Mouse (Mus musculus): Measurements from ENCODE around the gene Chst8.

Gene Chst8

DNA sequence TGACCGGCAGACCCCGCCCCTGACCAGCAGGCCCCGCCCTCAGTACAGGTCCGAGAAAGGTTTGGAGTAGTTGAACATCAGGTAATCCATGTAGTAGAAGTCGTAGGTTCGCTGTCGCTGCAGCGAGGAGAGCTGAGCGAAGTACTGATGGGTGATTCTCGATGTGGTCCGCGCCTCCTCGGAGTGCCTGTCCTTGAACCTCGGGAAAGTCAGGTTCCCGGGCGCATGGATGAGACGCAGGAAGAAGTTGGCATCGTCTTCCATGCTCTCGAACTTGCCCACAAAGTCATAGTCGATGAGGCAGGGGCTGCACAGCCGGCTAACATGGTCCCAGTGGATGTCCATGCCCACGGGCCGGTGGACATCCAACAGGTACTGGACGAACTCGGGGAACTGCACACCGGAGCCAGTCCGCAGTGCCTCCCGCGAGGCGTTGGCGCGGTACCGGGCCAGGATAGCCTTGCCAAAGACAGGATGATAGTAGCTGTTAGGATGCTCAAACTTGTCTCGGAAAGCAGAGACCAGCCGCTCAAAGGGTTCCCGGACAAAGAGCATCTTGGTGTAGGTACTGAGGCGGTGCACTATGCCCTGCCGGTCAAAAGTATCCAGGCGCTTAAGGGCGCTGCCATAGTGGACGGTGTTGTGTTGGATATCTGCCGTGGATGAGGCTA is 137.3 kb downstream of the Chst8 start:
- in situ Hi-C loops (cut with MboI; ENCODE audit: low sequenced_read_pairs) = loop anchor here (10.0 kb wide), 1 partner anchor 50 kb away; no protein-coding TSS in a partner anchor

DNA sequence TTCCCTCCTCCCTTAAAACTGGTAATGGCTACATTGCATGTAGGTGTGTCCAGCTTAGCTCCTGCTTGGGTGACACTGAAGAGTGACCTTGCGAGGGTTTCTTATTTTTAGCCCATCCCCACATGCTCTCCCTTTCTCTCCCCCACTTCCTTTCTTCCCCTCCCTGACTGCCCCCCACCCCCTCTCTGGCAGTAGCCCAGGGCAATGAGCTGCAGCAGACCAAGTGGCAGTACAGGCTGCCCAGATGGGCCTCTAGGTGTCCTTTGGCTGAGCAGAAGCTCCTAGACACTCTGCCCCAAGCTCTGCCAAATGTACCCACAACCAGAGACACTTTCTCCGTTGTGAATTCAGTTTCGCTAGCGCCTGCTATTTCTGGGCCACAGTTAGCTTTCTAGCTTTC is 139.6 kb downstream of the Chst8 start:
- in situ Hi-C loops (cut with MboI; ENCODE audit: low sequenced_read_pairs) = loop anchor here (5.0 to 25.0 kb wide), 3 partner anchors 52 to 411 kb away; partner anchors contain the start of gene Gm6096

DNA sequence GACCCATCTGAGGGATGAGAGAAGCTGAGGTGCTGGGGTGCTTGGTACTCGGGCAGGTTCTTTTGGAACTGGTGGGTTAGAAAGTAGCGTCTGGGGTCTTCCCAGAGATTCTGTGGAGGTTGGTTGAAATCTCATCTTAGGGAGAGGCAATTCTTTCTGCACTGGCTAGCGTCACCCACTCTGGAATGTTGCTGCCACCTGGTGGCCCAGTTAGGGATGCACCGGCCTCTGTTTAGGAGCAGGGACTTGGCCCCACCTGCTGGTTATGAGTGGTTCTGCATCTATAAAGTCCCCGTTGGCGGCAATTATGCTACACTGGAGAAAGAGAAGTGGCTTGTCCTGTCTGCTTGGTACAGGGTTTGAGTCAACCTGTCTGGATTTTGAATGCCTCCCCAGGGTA is 140.6 kb downstream of the Chst8 start:
- in situ Hi-C loops (cut with MboI; ENCODE audit: low sequenced_read_pairs) = loop anchor here (5.0 to 25.0 kb wide), 3 partner anchors 53 to 410 kb away; partner anchors contain the start of gene Gm6096

DNA sequence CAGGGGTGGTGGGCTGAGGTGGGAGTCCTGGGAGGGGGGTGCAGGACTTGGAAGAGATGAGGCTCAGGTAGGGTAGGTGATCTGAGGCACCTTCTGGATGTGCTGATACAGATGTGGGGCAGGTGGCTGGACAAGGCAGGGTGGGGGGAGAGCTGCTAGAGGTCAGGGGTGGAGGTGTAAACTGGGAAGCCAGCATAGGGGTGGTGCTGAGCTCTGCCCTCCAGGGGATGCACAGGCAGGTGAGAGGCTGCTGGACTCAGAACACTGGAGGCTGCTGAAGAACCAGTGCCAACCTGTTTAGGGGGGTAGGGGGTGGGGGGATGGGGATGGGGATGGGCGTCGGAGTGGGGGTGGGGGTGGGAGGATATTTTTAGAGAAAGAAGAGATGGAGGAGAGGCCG is 141.7 kb downstream of the Chst8 start:
- in situ Hi-C loops (cut with MboI; ENCODE audit: low sequenced_read_pairs) = loop anchor here (5.0 to 25.0 kb wide), 3 partner anchors 54 to 408 kb away; partner anchors contain the start of gene Gm6096

DNA sequence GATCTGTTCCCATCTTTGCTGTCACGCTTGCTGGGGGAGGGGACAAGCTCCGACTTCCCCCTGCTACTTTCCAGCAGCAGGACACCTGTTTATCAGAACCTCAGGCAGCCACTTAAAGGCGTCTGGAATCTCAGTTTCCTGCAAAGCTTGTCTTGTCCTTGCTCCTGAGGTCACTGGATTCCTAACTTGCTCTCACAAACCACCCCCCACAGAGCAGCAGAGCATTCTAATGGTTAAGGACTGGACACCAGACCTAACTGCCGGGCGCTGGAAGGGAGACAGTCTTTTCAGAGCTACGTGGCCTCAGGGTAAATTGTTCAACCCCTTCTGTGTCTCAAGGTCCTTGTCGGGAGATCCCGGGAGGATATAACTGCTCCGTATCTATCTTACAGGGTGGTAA is 143.2 kb downstream of the Chst8 start:
- in situ Hi-C loops (cut with MboI; ENCODE audit: low sequenced_read_pairs) = loop anchor here (25.0 kb wide), 1 partner anchor 407 kb away; the partner anchor contains the start of gene Gm6096

DNA sequence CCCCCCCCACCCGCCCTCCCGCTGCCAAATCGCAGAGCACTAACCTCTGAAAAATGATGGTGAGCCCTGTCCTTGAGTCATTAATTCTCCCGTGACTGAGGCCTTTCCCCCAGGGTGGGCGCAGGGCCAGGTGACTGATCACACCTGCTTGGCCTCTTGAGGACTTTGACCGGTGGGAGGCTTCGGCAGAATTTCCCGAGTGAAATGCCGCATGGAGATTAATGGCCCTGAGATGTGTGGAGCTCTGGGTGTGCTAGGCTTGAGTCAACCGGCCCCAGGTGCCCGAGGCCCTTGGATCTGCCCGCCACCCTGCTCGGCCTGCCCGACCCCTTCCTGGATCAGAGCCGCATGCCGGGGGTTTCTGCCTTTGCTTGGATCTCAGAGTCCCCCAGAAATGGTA is 144.6 kb downstream of the Chst8 start:
- in situ Hi-C loops (cut with MboI; ENCODE audit: low sequenced_read_pairs) = loop anchor here (25.0 kb wide), 1 partner anchor 406 kb away; the partner anchor contains the start of gene Gm6096

DNA sequence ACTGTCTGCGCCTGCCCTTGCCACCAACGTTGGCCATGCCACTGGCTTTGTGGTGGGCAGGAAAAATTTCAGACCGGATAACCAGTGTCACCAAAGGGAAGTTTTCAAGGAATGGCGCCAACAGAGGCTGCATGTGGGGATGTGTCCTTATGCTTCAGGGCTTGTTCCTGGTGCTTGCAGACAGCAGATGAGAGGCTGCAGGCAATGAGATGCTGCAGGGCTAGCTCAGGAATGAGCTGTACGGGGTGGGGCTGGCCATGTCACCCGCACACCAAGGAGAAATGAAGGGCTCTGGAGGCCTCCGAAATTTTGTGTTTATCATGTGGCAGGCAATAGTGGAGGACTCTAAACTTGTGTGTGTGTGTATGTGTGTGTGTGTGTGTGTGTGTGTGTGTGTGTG is 149.4 kb downstream of the Chst8 start:
- in situ Hi-C loops (cut with MboI; ENCODE audit: low sequenced_read_pairs) = loop anchor here (5.0 to 25.0 kb wide), 2 partner anchors 36 to 401 kb away; partner anchors contain the start of gene Gm6096

DNA sequence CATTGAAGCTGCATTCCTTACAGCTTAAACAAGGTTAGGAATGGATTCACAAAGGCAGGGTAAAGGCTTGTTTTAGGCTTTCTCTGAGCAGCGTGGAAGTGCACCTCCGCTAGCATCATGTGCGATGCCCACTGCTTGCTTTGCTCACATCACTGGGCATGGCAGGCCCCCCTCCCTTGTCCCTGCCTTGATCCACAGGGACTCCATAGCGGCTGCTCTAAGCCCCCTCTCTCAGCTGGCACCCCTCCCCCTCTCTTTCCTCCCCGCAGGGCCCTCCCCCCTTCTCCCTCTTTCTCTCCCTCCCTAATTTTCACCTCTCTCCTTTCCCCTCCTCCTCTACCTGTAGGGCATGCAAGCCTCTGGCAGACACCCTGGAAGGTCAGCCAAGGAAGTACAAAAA is 150.3 kb downstream of the Chst8 start:
- in situ Hi-C loops (cut with MboI; ENCODE audit: low sequenced_read_pairs) = loop anchor here (5.0 to 25.0 kb wide), 2 partner anchors 35 to 400 kb away; partner anchors contain the start of gene Gm6096

DNA sequence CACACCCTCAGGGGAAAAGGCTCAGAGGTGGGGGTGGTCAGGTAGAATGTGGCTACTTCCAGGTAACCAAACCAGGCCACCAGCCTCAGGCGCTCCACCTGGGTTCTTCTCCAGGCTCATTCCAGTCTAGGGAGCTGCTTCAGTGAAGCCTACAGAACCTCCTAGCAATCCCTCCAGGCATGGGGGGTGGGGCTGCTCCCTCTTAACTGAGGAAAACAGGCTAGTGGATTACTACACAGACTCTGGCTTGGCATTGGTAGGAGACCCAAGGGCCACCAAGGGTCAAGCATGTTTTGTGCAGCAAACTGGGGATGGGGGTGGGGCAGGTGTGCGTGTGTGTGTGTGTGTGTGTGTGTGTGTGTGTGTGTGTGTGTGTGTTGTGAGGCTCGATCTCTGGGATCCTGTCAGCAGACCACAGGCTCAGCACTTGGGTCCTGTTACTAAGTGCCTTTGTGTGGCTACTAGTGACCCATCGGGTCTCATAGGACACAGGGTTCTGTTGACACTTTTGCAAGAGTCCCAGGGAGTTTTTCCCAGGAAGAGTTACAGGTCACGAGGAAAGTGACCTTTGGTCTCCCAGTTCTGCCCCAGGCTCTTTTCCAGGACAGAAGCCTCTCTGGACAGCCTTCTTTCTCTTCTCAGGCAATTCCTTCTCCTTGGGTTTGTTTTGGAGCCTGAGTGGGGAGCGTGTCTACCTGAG is 153.0 kb downstream of the Chst8 start:
- in situ Hi-C loops (cut with MboI; ENCODE audit: low sequenced_read_pairs) = loop anchor here (5.0 to 25.0 kb wide), 2 partner anchors 32 to 397 kb away; partner anchors contain the start of gene Gm6096

DNA sequence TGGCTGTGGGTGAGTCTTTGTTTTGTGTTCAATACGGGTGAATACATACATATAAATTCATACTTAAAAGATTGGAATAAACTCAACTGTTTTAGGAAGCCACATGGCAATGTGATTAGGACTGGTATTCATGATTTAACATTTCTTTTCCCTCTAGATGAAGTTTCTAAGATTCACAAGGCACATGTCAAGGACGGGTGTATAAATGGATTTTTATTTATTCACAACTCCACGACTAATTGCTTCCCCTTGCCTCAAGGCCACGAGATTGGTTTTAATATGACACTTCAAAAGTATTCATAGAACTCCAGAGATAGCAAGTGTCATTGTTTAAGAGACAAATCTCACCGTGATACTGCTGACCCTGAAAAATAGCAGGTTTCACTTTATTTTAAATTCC is 155.9 kb downstream of the Chst8 start, which contains the start of gene Kctd15:
Kctd15 (minus strand) TSS at position 101 of the 400 bp plus-strand sequence.
- in situ Hi-C loops (cut with MboI; ENCODE audit: low sequenced_read_pairs) = loop anchor here (25.0 kb wide), 1 partner anchor 394 kb away; the partner anchor contains the start of gene Gm6096

DNA sequence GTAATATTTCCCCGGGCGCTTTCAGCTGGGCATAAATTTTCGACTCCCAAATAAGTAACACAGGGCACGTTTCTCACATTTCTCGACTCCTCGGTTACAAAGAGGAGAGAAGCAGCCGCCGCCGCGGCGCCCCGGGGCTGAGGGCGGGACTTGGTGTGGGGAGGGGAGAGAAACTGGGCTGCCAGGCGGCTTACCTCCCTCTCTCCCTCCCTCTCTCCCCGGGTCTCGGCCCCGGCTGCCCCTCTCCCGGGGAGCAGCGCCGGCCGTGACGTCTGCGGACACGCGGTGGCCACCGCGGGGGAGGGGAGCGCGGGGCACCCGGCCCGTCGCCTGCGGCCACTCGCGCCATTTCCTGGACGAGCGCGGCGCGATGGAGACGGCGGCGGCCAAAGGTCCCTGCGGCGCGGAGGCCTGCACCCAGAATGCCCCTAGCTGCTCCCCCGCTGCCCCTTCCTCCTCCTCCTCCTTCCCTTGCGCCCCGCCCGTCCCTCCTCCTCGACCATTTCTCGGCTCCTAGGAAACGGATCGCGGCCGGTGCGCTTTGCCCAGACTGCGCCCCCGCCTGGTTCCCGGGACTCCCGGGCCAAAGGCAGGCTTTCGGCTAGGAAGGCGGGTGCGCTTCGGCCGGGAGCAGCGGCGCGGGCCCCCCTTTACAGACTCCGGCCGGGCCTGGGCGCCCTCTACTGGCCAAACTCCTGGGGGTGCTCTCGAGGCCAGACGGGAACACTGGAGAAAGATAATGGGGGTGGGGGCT is 157.2 kb downstream of the Chst8 start:
- in situ Hi-C loops (cut with MboI; ENCODE audit: low sequenced_read_pairs) = loop anchor here (25.0 kb wide), 1 partner anchor 393 kb away; the partner anchor contains the start of gene Gm6096

DNA sequence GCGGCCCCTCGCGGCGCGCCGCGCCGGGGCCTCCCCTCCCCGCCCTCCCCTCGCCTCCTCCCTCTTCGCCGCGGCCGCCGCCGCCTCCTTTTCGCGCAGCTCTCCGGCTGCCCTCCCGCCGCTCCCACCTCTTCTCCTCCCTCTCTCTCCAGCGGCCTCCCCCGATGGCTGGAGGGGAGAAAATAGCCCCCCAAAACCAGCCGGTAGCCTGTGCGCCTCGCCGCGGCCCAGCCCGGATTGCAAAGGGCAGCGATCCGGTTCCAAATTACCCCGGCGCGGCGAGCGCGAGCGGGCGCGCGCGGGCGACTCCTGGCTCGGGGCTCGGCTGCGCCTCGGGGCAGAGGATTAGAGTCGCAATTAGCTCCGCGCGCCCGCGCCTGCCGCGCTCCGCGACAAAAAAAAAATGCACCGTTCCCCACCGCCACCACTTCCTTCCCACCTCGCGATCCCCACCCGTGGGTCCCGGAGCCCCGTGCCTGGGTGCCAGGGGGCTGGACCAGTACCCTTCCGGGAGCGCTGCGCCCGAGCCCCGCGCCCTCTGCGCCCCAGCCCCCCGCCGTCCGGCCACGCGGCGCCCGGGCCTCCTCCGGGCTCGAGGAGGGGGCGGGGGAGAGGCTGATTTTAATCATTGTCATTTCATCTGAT is 157.9 kb downstream of the Chst8 start:
- in situ Hi-C loops (cut with MboI; ENCODE audit: low sequenced_read_pairs) = loop anchor here (25.0 kb wide), 1 partner anchor 392 kb away; the partner anchor contains the start of gene Gm6096

DNA sequence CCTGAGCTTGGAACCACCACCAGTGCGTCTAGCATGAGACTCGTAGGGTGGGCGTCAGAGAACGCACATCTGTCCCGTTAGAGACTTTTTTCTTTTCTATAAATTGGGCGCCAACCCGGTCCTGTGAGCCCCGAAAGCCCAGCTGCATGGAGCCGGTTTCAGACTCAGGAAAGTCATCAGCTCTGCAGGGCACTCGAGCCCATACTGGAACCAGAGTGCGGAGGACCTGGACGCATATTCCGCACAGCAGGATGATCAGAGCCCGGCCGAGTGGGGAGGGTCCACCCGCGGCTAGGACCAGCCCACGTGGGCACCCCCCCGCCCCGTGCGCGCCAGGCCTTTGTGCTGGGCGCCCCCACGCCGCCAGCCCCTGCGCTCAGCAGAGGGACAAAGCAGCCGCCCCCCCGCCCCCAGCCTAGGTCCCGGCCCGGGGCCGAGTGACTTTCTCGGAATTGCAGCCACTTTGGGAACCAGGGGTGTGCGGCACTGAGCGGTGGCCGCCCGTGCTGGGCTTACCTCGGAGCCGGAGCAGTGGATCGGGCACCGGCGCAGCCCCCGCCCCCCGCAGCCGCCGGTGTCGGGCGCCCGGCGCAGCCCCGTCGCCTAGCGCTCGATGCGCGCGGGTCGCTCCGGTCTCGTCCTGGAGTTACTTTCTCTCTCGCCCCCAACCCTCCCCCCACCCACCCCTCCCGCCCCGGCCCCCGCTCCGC is 158.6 kb downstream of the Chst8 start:
- in situ Hi-C loops (cut with MboI; ENCODE audit: low sequenced_read_pairs) = loop anchor here (25.0 kb wide), 1 partner anchor 392 kb away; the partner anchor contains the start of gene Gm6096

DNA sequence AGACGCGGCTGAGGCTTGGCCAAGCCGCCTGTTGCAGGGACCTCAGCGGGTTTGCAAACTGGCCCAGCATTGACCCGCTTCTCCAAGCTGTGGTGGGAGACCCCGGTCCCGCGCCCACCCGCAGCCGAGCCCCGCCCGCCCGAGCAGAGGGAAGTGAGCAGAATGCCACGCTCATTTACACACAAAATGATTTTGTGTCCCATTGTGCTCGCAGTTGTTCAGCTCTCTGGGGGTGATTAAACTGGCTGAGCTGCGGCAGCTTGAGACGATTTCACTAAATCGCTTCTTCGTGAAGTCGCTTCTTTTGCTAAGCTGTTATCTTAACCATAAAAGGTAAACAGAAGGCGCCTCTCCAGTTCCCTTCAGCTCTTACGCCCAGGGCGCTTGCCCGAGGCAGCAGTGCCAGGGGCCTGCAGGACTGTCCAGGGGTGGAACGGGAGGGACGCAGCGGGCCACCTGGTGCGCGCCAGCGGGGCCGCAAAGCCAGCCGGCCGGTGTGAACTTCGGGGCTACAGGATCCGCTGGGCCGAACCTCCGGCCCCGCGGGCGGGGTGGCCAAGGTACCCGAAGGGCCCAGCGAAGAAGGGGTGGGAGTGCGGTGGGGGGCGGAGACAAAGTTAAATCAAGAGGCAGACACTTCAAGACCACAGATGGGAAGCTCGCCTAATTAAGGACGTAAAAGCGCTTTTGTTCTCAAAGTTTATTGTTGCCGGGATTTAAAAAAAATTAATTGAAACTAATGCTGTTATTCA is 159.6 kb downstream of the Chst8 start:
- in situ Hi-C loops (cut with MboI; ENCODE audit: low sequenced_read_pairs) = loop anchor here (25.0 kb wide), 1 partner anchor 391 kb away; the partner anchor contains the start of gene Gm6096

DNA sequence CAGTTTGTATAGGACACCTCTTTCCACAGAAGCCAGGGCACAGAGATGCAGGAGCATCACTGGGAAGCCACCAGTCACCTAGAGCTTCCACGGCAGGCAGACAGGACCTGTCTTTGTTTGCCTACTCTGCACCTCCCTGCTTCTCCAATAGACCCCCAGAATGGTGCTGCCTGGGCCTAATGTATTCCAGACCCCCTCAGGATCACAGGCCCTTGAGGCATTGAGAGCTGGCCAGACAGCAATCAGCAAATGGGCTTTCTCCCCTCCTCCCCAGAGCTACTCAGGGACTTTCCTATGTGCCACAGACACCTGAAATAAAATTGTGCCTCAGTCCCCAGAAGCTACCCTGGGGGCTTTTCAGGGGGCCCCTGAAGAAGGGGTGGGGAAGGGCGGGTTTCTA is 161.1 kb downstream of the Chst8 start:
- in situ Hi-C loops (cut with MboI; ENCODE audit: low sequenced_read_pairs) = loop anchor here (25.0 kb wide), 1 partner anchor 389 kb away; the partner anchor contains the start of gene Gm6096

DNA sequence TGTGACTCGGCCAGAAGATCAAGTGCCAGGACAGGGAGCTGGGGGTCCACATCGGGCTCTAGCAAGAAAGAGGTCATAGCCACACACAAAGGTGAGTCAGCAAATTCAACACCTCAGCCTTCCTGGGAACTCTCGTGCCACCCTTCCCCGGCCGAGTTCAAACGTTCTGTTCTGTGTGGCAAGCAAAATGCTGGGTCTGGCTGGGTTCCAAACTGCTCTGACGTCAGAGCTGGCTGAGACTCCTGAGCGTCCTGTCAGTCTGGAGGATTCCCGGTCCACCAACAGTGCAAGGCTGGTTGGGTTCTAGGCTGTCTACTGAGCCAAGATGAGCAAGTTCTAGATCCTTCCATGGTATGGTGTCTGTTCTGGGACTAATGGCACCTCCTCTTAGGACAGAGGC is 165.5 kb downstream of the Chst8 start:
- in situ Hi-C loops (cut with MboI; ENCODE audit: low sequenced_read_pairs) = no loop called here

DNA sequence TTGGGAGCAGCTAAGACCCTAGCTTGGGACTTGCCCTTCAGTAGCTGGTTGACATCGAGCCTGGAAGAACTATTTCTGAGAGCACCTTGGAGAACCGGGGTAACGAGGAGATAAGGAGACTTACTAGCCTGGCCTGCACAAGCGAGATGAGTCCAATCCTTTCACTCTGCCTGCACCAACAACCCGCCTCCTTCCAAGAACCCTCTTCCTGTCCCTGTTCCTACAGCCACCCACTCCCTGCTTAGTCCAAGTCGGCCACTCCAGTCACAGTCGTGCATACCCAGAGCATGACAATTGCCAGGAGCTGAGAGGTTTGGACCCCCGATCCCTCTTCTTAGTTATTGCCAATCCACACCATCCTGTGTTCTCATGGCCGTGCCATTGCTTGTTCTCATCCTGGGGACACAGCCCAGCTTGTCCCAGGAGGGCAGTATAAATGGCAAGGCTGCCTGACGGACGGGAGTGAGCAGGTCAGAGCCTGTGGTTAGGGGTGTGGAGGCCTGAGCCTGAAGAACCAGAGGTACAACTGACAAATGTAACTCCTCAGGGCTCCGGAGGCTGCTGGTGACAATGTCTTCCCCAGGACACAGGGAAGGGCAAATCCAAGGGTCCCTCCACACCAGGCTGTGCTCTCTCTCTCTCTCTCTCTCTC is 166.2 kb downstream of the Chst8 start:
- in situ Hi-C loops (cut with MboI; ENCODE audit: low sequenced_read_pairs) = no loop called here

DNA sequence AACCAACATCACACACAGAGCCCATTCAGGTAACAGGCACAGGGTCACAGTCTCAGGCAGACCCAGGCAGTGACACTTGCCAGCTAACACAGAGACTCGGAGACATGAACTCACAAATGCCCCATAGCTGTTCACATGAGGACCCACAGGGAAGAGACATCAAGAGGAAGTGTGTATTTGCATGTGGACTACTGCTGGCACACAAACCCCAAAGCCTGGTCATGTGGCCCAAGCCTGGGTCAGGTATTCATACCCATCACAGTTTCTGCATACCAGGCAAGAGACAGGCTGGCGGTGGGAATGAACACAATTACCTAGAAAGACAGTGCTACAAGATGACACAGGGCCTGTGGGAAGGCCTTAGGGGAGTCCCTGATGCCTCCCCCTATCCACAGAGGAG is 166.9 kb downstream of the Chst8 start:
- in situ Hi-C loops (cut with MboI; ENCODE audit: low sequenced_read_pairs) = no loop called here
